Mouse (Mus musculus): ENCODE results near the gene Mfrp. TPM values are rescaled to one million over a fixed set of nuclear protein-coding genes. Genes with fewer than 3 reads are reported as not detected.

Mfrp gene
- total and polyA plus RNA-seq, 3 experiments: 0.10 TPM; not detected in 2

DNA sequence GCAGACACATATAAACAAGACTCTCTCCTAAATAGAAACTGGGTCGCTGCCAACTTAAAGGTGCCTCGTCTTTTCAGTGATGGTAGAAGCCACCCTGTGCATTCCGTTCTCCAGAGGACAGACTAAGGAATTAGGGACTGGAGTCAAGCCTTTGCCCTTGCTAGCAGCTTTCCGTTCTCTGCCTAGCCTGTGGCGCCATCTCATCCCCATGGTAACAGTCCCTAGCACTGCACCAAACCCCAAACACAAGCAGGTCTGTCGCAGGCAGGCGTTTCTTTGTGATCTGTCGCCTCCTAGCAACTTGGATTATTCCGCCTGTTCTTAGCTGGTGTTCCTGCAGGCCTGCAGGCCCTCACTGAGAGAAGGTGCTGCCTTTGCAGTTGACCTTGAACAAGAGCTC is 5.0 kb upstream of the Mfrp start:
- no peaks in the 10 kb centered on the region for H3K79me2 ChIP-seq (ENCODE audit: control insufficient read depth, insufficient read depth, low read length, poor library complexity)
- no peak overlapping the region for H3K9ac ChIP-seq (ENCODE audit: control insufficient read depth, low read depth, low read length, poor library complexity, severe bottlenecking)
- no peak overlapping the region for H3K27ac ChIP-seq (ENCODE audit: control insufficient read depth, low read depth, low read length)
- peaks cover 0 to 10% of the 10 kb centered on the region in 2 experiments; a peak in 2 of 4 replicates for H3K36me3 ChIP-seq (ENCODE audit: control insufficient read depth in 1 of 2, insufficient read depth in 2 of 2, low read length in 2 of 2)
- H3K4me1 ChIP-seq (ENCODE audit: control insufficient read depth in 1 of 2, insufficient read depth in 2 of 2, low read length in 2 of 2): peaks cover 3 to 10% of the 10 kb centered on the region in 2 experiments
- H3K27me3 ChIP-seq (ENCODE audit: control insufficient read depth in 1 of 2, insufficient read depth in 2 of 2, low read length in 2 of 2): no peaks in the 10 kb centered on the region
- TF ChIP-seq UBTF (IDR thresholded peaks at IDR 0.05; ENCODE audit: borderline replicate concordance, insufficient read depth, low read depth, low read length): no peak
- H3K4me3 ChIP-seq (ENCODE audit: control insufficient read depth in 1 of 2, insufficient read depth in 1 of 2, low read depth in 2 of 2, low read length in 2 of 2): no peak overlapping the region
- H3K9me3 ChIP-seq (replicated peaks; ENCODE audit: insufficient read depth, low read length): no peaks in the 10 kb centered on the region
- DNase-seq (ENCODE audit: low read depth, low spot score): no peak

DNA sequence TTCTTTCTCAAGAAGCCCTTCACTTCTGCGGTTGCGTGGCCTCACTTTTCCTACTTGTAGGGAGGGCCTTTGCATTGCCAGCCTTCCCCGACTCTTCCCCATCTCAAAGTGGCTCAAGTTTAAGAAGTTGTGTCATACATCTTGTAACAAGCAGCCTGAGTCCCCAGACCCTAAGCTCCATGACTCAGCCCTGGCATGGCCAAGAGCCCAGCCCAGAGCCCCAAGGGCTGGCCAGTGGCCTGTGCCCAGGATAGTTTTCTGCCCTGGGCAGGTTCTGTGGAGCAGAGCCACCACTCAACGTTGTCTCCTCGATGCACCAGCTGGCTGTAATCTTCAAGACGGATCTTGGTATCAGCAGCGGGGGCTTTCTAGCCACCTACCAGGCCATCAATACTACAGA is 3.4 kb downstream of the Mfrp start:
- Histone ChIP-seq H3K4me3 (ENCODE audit: control insufficient read depth in 1 of 2, insufficient read depth in 1 of 2, low read depth in 2 of 2, low read length in 2 of 2) (no peak overlapping the region), H3K9me3 (replicated peaks; ENCODE audit: insufficient read depth, low read length) (no peaks in the 10 kb centered on the region), H3K36me3 (ENCODE audit: control insufficient read depth in 1 of 2, insufficient read depth in 2 of 2, low read length in 2 of 2) (peaks cover 0 to 8% of the 10 kb centered on the region in 2 experiments; a peak in 3 of 4 replicates), H3K27ac (ENCODE audit: control insufficient read depth, low read depth, low read length) (no peak overlapping the region), H3K79me2 (ENCODE audit: control insufficient read depth, insufficient read depth, low read length, poor library complexity) (peaks cover 28% of the 10 kb centered on the region), H3K27me3 (ENCODE audit: control insufficient read depth in 1 of 2, insufficient read depth in 2 of 2, low read length in 2 of 2) (no peaks in the 10 kb centered on the region), H3K9ac (ENCODE audit: control insufficient read depth, low read depth, low read length, poor library complexity, severe bottlenecking) (no peak overlapping the region), H3K4me1 (ENCODE audit: control insufficient read depth in 1 of 2, insufficient read depth in 2 of 2, low read length in 2 of 2) (peaks cover 0 to 7% of the 10 kb centered on the region in 2 experiments; a peak in 2 of 4 replicates)
- TF ChIP-seq POLR2AphosphoS5 (IDR thresholded peaks at IDR 0.05; ENCODE audit: borderline replicate concordance, low read depth, low read length) (no peak), USF2 (IDR thresholded peaks at IDR 0.05; ENCODE audit: borderline replicate concordance in 1 of 2, insufficient read depth in 1 of 2, low read depth in 1 of 2, low read length in 2 of 2) (no peak), UBTF (IDR thresholded peaks at IDR 0.05; ENCODE audit: borderline replicate concordance, insufficient read depth, low read depth, low read length) (no peak), ELF1 (IDR thresholded peaks at IDR 0.05; ENCODE audit: low read depth, low read length) (no peak), NRF1 (IDR thresholded peaks at IDR 0.05; ENCODE audit: insufficient read depth, low read depth, low read length, poor library complexity, severe bottlenecking) (no peak), MAX (IDR thresholded peaks at IDR 0.05; ENCODE audit: low read length) (no peak), ZMIZ1 (IDR thresholded peaks at IDR 0.05; ENCODE audit: low read depth, low read length) (no peak), CHD2 (IDR thresholded peaks at IDR 0.05; ENCODE audit: low read length) (no peak), ZKSCAN1 (IDR thresholded peaks at IDR 0.05; ENCODE audit: low read depth, low read length) (no peak), MYC (IDR thresholded peaks at IDR 0.05; ENCODE audit: low read depth, low read length) (no peak)
- no peak for DNase-seq (ENCODE audit: low read depth, low spot score)

- Histone ChIP-seq H3K4me1 (ENCODE audit: control insufficient read depth in 1 of 2, insufficient read depth in 2 of 2, low read length in 2 of 2) (peaks cover 0 to 14% of the 10 kb centered on the region in 2 experiments; a peak in 2 of 4 replicates), H3K9ac (ENCODE audit: control insufficient read depth, low read depth, low read length, poor library complexity, severe bottlenecking) (no peak overlapping the region), H3K9me3 (replicated peaks; ENCODE audit: insufficient read depth, low read length) (no peaks in the 10 kb centered on the region), H3K79me2 (ENCODE audit: control insufficient read depth, insufficient read depth, low read length, poor library complexity) (peaks cover 35% of the 10 kb centered on the region), H3K27me3 (ENCODE audit: control insufficient read depth in 1 of 2, insufficient read depth in 2 of 2, low read length in 2 of 2) (no peaks in the 10 kb centered on the region), H3K36me3 (ENCODE audit: control insufficient read depth in 1 of 2, insufficient read depth in 2 of 2, low read length in 2 of 2) (peaks cover 0 to 8% of the 10 kb centered on the region in 2 experiments; a peak in 3 of 4 replicates), H3K27ac (ENCODE audit: control insufficient read depth, low read depth, low read length) (no peak overlapping the region), H3K4me3 (ENCODE audit: control insufficient read depth in 1 of 2, insufficient read depth in 1 of 2, low read depth in 2 of 2, low read length in 2 of 2) (no peak overlapping the region)
- no peak for DNase-seq (ENCODE audit: low read depth, low spot score)
- TF ChIP-seq USF1 (IDR thresholded peaks at IDR 0.05; ENCODE audit: low read depth, low read length) (no peak), CTCF (IDR thresholded peaks at IDR 0.05 in 2 of 3, conservative IDR thresholded peaks at IDR 0.05 in 1 of 3; ENCODE audit: control insufficient read depth in 1 of 3, insufficient read depth in 1 of 3, low read depth in 2 of 3, low read length in 3 of 3, poor library complexity in 1 of 3, severe bottlenecking in 1 of 3) (no peak), POLR2A (IDR thresholded peaks at IDR 0.05; ENCODE audit: control insufficient read depth in 1 of 2, insufficient read depth in 1 of 2, low read depth in 1 of 2, low read length in 2 of 2, poor library complexity in 1 of 2) (no peak), MYC (IDR thresholded peaks at IDR 0.05; ENCODE audit: low read depth, low read length) (no peak), MAFK (IDR thresholded peaks at IDR 0.05; ENCODE audit: borderline replicate concordance, low read depth, low read length) (no peak), UBTF (IDR thresholded peaks at IDR 0.05; ENCODE audit: borderline replicate concordance, insufficient read depth, low read depth, low read length) (no peak)
These were observed 4.3 kb downstream of the Mfrp start for GRCm38 (mm10) chr9:44105781-44106180.
